In the genomic region with DNA sequence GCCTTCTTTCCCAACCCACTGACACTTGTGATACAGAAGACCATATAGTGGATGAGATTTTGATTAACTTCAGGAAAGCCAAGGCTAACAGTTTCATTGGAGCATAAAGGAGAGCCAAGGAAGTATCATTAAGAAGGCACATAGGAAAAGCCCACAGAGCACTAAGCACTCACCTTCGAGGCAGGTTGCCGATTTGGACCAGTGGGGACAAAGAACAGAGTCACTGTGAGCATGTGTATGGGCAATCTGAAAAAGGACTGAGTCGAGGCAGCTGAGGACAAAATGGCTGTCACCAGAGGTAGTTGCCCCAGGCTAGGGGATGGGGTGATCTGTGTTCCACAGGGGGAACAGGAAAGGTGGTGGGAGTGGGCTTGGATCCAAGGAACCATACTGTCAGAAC, we compare ENCODE assay signal across 22 mouse cellular contexts. TPM values are rescaled to one million over a fixed set of nuclear protein-coding genes. Genes with fewer than 3 reads are reported as not detected.
DNase-seq lines count a peak whose midpoint lies in the region; ATAC-seq lines count a peak whose summit lies in the region.
"Had no signal": no experiment of that assay in that cellular context is flagged by ENCODE, and none has a peak within 500 bp of the region (broad histone marks: within the 10 kb centered on the region; RNA-seq: fewer than 3 reads in every experiment).

No protein-coding gene starts in this region.

- peaks cover 8% of the 10 kb centered on the region for H3K4me1 ChIP-seq in heart, embryonic 11.5 days (ENCODE audit: control insufficient read depth, insufficient read depth, low read length)
- H3K4me1 ChIP-seq in kidney, embryonic 14.5 days (ENCODE audit: control insufficient read depth, insufficient read depth, low read length), result no peaks in the 10 kb centered on the region
- H3K4me1 ChIP-seq in lung, embryonic 15.5 days, result peaks cover 17% of the 10 kb centered on the region; the same call in 1 of the 2 replicates
- H3K4me1 ChIP-seq in stomach, embryonic 16.5 days (ENCODE audit: control insufficient read depth, insufficient read depth, low read length), result peaks cover 5% of the 10 kb centered on the region; the same call in 1 of the 2 replicates
- H3K4me1 ChIP-seq: embryonic facial prominence, embryonic 12.5 days; forebrain, embryonic 13.5 days had no signal

- peak overlapping the region; percentile 57; the same call in 1 of the 2 replicates for H3K27ac ChIP-seq in heart, embryonic 11.5 days (ENCODE audit: low read depth, low read length)
- H3K27ac ChIP-seq in kidney, embryonic 14.5 days (ENCODE audit: low read depth, low read length), result 0 out of 2 replicates have a peak overlapping the region, but pooled peaks have one; percentile 11
- H3K27ac ChIP-seq in lung, embryonic 15.5 days, result peak overlapping the region; percentile 54; the same call in 1 of the 2 replicates
- H3K27ac ChIP-seq in stomach, embryonic 16.5 days (ENCODE audit: low read length), result peak overlapping the region; percentile 80
- H3K27ac ChIP-seq: embryonic facial prominence, embryonic 12.5 days; forebrain, embryonic 13.5 days; hindbrain, embryonic 14.5 days; macrophage; midbrain, embryonic 10.5 days had no signal

- no peak overlapping the region for H3K4me2 ChIP-seq in heart, embryonic 11.5 days
- no peak overlapping the region for H3K4me2 ChIP-seq in kidney, embryonic 14.5 days (replicated peaks; ENCODE audit: low read depth, low read length)
- no peak overlapping the region for H3K4me2 ChIP-seq in lung, embryonic 15.5 days
- H3K4me2 ChIP-seq in stomach, embryonic 16.5 days (ENCODE audit: low read depth, low read length), result no peak overlapping the region
- H3K4me2 ChIP-seq: embryonic facial prominence, embryonic 12.5 days; forebrain, embryonic 13.5 days; hindbrain, embryonic 14.5 days had no signal

- ATAC-seq in heart, embryonic 11.5 days (replicated peaks; ENCODE audit: insufficient number of reproducible peaks, low FRiP score, low TSS enrichment), result no peak
- ATAC-seq in kidney, embryonic 14.5 days (ENCODE audit: low FRiP score, low TSS enrichment), result no peak
- no peak for ATAC-seq in lung, embryonic 15.5 days (ENCODE audit: borderline replicate concordance, extremely low read depth, low FRiP score, low TSS enrichment)
- ATAC-seq in stomach, embryonic 16.5 days (ENCODE audit: insufficient read depth, low FRiP score), result no peak
- ATAC-seq: activated CD4-positive, CD25-positive, alpha-beta regulatory T cell, adult 4 months; forebrain, embryonic 13.5 days had no signal

- no peak for DNase-seq in heart, adult 8-10 months (ENCODE audit: low spot score)
- no peak for DNase-seq in kidney, postnatal 10 days
- no peak for DNase-seq in lung, postnatal 14 days
- no peak for DNase-seq in left cerebral cortex, adult 8-10 months (ENCODE audit: low spot score in 2 of 2)
- DNase-seq: adrenal gland, postnatal 10 days; cerebellum, postnatal 10 days; gastrocnemius, postnatal 10 days; right cerebral cortex, postnatal 14 days; thymus, postnatal 25 days had no signal

- H3K36me3 ChIP-seq in heart, embryonic 11.5 days (ENCODE audit: control insufficient read depth, insufficient read depth, low read length), result no peaks in the 10 kb centered on the region
- no peaks in the 10 kb centered on the region for H3K36me3 ChIP-seq in kidney, embryonic 14.5 days (ENCODE audit: control insufficient read depth, insufficient read depth, low read length)
- no peaks in the 10 kb centered on the region for H3K36me3 ChIP-seq in lung, embryonic 15.5 days
- H3K36me3 ChIP-seq in stomach, embryonic 16.5 days (ENCODE audit: control insufficient read depth, insufficient read depth, low read length), result no peaks in the 10 kb centered on the region
- H3K36me3 ChIP-seq: embryonic facial prominence, embryonic 12.5 days; G1E; liver, embryonic 15.5 days; midbrain, embryonic 10.5 days had no signal

- no peak overlapping the region for H3K9ac ChIP-seq in heart, embryonic 11.5 days (ENCODE audit: low read depth, low read length)
- H3K9ac ChIP-seq in kidney, embryonic 14.5 days (ENCODE audit: low read depth, low read length), result no peak overlapping the region
- no peak overlapping the region for H3K9ac ChIP-seq in lung, embryonic 15.5 days
- no peak overlapping the region for H3K9ac ChIP-seq in stomach, embryonic 16.5 days (ENCODE audit: low read length)
- H3K9ac ChIP-seq: embryonic facial prominence, embryonic 12.5 days; forebrain, embryonic 13.5 days; hindbrain, embryonic 14.5 days; liver, embryonic 15.5 days had no signal

- WGBS in heart, embryonic 11.5 days (ENCODE audit: insufficient replicate concordance), result 85% methylated on average over 3 of the region's 3 CpGs
- 88% methylated on average over 3 of the region's 3 CpGs for WGBS in kidney, embryonic 14.5 days
- 89% methylated on average over 3 of the region's 3 CpGs for WGBS in lung, embryonic 15.5 days
- WGBS in stomach, embryonic 16.5 days, result 86% methylated on average over 3 of the region's 3 CpGs

- no peaks in the 10 kb centered on the region for H3K27me3 ChIP-seq in heart, embryonic 11.5 days (ENCODE audit: control insufficient read depth, insufficient read depth, low read length)
- no peaks in the 10 kb centered on the region for H3K27me3 ChIP-seq in kidney, embryonic 14.5 days (ENCODE audit: control insufficient read depth, insufficient read depth, low read length)
- no peaks in the 10 kb centered on the region for H3K27me3 ChIP-seq in lung, embryonic 15.5 days
- H3K27me3 ChIP-seq in stomach, embryonic 16.5 days (ENCODE audit: control insufficient read depth, insufficient read depth, low read length), result no peaks in the 10 kb centered on the region
- H3K27me3 ChIP-seq: embryonic facial prominence, embryonic 12.5 days; forebrain, embryonic 13.5 days; liver, embryonic 15.5 days had no signal

- H3K4me3 ChIP-seq in heart, embryonic 11.5 days (ENCODE audit: low read depth, low read length), result no peak overlapping the region
- no peak overlapping the region for H3K4me3 ChIP-seq in kidney, embryonic 14.5 days (ENCODE audit: low read length)
- H3K4me3 ChIP-seq in lung, embryonic 15.5 days, result no peak overlapping the region
- H3K4me3 ChIP-seq in stomach, embryonic 16.5 days (replicated peaks; ENCODE audit: low read length), result no peak overlapping the region
- H3K4me3 ChIP-seq: embryonic facial prominence, embryonic 12.5 days; erythroblast, embryonic 14.5 days; forebrain, embryonic 13.5 days; midbrain, embryonic 10.5 days had no signal

- H3K9me3 ChIP-seq in heart, embryonic 11.5 days (replicated peaks; ENCODE audit: control insufficient read depth, low read length), result no peaks in the 10 kb centered on the region
- no peaks in the 10 kb centered on the region for H3K9me3 ChIP-seq in kidney, embryonic 14.5 days (ENCODE audit: control insufficient read depth, low read length)
- no peaks in the 10 kb centered on the region for H3K9me3 ChIP-seq in lung, embryonic 15.5 days
- no peaks in the 10 kb centered on the region for H3K9me3 ChIP-seq in stomach, embryonic 16.5 days (replicated peaks; ENCODE audit: control insufficient read depth, low read length)
- H3K9me3 ChIP-seq: embryonic facial prominence, embryonic 12.5 days; forebrain, embryonic 13.5 days; G1E; liver, embryonic 15.5 days; midbrain, embryonic 10.5 days had no signal

RNA-seq across cellular contexts. Expression of a gene that starts 0.6 kb away (rescaled TPM):
- 39.7 and 44.5 TPM in 2 replicates for polyA plus RNA-seq in heart, embryonic 11.5 days (2014; fragmentation: Nextera tagmentation; extraction: Ambion mirVana)
- total RNA-seq in heart, adult 8-10 months (2022), result 1 to 10 TPM in 2 of 4 experiments, under 1 TPM in 2; 0.66 to 1.2 (median 0.93) TPM
- 7.1 and 8.4 TPM in 2 replicates for polyA plus RNA-seq in kidney, embryonic 14.5 days (2014; fragmentation: Nextera tagmentation; extraction: Ambion mirVana)
- polyA plus RNA-seq in lung, embryonic 15.5 days (2015; fragmentation: Nextera tagmentation; extraction: Ambion mirVana), result 15.4 and 16.4 TPM in 2 replicates
- 48.7 and 49.1 TPM in 2 replicates for polyA plus RNA-seq in stomach, embryonic 16.5 days (2015; fragmentation: Nextera tagmentation; extraction: Ambion mirVana)
- 1 to 10 TPM; 6.6 to 8.9 (median 7.8) TPM for total RNA-seq in left cerebral cortex, adult 8-10 months (2022)
- polyA plus RNA-seq: macrophage had no signal

Comparison
In these comparisons a context has a peak if more than half of its experiments do, and no peak if none do; other contexts are left out.
1. H3K27ac ChIP-seq: peak in every context shown above with its lines; median percentile 80 in stomach, embryonic 16.5 days; 57 in heart, embryonic 11.5 days; 54 in lung, embryonic 15.5 days; 11 in kidney, embryonic 14.5 days.